Mouse (Mus musculus): ENCODE data around the gene Denr.
A peak's percentile ranks its signal among the peaks of the same experiment; 100 is the strongest.

Gene Denr

GRCm38 (mm10) chr5:123972453-123972852, 65.5 kb downstream of the Denr start:
- DNase-seq (ENCODE audit: low spot score): no peak

- DNase-seq (ENCODE audit: low spot score): peak; percentile 77
These were observed 66.6 kb downstream of the Denr start, which contains the start of gene Hip1r for GRCm38 (mm10) chr5:123973299-123974178. TSS of gene Hip1r (plus strand) at chr5:123973628.

- DNase-seq (ENCODE audit: low spot score): no peak
These were observed 67.2 kb downstream of the Denr start for GRCm38 (mm10) chr5:123974179-123974485.

DNA sequence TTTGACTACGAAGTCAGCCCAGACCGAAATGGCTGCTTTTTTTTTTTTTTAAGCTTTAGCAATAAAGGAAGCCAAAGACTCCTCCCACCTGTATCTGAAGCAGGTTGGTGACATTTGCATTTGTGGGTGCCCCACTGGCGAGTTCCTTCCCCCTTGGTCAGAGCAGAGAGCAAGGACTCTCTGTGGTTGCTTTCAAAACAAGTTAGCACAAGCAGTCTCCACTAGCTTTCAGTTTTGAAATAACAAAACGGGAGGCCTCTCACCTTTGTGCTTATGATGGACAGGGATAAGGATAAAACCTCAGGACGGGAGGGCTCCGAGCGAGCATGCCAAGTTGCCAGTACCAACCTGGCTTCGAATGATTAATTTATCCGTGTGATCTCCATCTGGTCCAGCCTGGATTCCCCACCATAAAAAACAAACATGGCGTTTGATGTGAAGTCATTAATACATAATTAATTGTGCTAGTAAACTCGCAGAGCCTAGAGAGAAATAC, 67.7 kb downstream of the Denr start:
- DNase-seq (ENCODE audit: low spot score): no peak

DNA sequence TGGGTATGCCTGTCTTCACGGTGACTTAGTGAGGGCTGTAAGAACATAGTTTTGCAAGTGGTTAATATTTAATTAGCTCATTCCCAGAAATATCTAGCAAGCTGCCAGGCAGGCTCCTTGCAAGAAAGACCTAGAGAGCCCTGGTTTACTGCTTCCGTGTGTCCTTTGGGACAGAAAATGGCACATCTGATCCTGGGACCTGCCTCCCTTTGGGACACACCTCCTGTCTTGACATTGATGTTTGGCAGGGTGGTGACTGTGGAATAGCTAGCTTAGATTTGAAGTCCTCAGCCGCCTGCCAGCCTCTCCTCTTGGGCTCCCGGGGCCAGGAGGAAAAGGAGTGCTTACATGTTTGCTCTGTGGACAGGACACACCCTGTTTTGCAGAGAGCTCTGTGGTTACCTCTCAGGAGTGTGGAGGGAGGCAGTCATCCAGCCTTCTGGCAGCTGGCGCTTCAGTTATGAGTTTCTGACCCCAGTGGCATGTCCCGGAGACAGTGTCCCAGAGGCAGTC, 68.7 kb downstream of the Denr start:
- DNase-seq (ENCODE audit: low spot score): no peak

DNA sequence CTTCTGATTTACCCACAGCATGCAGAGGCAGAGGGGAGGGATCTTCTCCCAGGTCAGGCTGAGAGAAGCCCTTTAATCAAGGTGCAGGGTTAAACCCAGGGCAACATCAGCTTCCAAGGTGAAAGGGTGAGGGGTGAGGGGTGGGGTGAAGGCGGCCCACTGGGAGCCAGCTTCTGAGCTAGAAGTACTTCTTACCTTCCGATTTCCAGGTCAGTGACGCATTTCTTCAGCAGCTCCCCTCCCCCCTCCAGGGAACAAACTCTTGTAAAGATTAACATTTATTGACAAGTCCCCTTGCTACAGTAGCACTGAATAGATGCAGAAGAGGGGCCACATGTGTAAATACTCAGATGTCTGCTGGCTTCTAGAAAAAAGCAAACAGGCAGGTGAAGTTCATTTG, 70.3 kb downstream of the Denr start:
- no peak for DNase-seq (ENCODE audit: low spot score)

- no peak for DNase-seq (ENCODE audit: low spot score)
These were observed 71.2 kb downstream of the Denr start for GRCm38 (mm10) chr5:123978131-123978530.

Measured in urinary bladder, postnatal 25 days (tissue).